Mouse (Mus musculus) retina, postnatal 1 day (tissue): Measurements from ENCODE around the gene H2al1i.
A peak's percentile ranks its signal among the peaks of the same experiment; 100 is the strongest.
"Not testable (repeated sequence)": the region's sequence is repeated elsewhere in the genome, so short reads cannot be mapped to it uniquely, and the experiment has no call there.

Experiments
- DNase-seq: peaks from one replicate; pipeline ENCODE4 v3.0.0-alpha.2; 2012

The H2al1i gene

DNA sequence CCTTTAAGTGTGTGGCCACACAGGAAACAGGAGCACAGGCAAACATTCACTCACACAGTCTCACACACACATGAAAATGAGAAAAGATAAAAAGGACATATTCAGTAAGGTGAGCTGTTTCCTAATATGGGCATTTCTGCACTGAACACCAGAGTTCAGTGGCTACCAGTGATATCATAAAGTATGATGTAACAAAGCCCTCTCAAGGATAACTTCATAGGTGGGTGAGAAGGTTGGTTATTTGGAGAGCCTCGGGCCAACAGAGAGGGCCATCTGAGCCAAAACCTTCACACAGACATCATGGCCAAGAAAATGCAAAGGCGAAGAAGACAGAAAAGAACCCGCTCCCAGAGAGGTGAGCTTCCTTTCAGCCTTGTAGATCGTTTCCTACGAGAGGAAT, at the start of gene H2al1i:
Gene H2al1i, plus strand, starts transcription at position 301 of the 400 bp plus-strand sequence.
- not testable (repeated sequence) for DNase-seq

DNA sequence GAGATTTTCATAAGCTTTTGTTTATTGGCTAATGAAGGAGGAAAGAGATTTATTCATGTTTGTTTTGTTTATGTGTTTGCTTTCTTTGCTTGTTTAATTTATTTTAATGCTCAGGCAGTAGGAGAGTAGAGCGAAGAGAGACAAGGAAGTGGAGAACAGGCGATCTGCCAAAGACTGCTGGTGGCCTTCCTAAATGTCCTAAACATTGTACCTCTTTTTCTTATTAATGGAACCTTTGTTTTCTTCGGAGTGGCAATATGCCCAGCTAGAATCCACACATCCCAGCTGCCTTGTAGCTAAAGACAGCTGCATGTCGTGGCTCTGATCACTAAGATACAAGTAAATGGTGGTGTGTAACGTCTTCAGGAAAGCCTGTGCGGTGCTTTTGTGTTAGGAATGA, 47.4 kb upstream of the H2al1i start:
- no peak for DNase-seq

DNA sequence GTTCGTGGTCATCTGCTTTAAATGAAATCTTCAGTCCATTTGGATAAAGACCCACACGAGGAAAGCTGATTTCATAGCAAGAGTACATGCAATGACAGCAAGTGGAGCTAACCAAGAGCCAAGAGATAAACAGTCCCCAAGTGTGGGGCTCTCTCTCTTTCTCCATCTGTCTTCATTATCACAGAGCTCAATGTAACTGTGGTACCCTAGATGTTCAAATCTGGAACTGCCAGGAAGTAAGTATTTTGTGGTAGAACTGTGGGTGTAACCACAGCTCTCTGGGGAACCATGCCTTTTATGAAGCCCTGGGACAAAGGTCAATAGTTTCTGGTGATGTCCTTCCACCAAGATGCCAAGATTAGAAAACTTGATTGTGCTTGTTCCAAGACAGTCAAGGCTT, 43.7 kb upstream of the H2al1i start:
- DNase-seq, result no peak

DNA sequence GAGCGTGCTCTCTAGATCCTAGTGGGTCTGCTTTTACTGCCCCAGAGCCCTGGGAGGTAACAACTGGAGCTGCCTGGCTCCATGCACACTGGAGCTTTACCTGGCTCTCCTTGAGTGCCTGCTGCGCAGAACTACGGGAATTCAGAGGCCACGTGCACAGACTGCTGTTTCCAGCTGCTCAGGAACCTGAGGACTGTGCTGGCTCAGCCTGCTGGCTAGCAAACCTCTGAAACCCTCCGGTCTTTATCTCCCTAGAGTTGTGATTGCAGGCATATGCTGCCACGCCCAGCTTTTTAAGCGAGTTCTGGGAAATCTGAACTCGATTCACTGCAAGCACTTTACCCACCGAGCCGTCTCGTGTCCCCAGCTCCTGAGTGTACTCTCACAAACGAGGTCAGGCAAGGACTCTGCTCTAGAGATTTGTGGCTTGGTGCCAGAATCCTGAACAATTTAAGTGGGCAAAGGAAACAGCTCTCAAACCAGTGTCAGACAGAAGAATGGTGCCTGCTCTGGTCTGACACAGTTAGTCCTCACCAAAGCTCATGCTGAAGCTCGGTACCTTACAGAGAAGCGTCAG, 36.1 kb upstream of the H2al1i start:
- DNase-seq, result peak; percentile 61

DNA sequence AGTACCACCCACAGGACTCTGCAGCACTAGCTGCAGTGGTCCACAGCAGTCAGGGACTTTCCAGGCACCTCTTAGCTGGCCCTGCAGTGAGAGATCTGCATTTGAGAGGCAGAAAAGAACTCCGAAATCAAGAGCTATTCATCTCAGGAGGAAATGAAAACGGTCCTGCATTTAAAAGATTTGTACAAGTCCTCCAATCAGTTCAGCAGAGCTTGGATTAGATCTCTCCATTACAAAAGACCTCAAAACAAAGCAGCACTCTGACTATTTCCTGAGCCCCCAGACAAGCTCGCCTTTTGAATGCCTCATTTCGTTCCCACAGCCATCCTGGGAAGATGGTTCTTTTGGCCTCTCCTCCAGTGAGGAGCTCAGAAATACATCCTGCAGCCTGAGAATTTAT, 35.2 kb upstream of the H2al1i start:
- DNase-seq, result no peak

DNA sequence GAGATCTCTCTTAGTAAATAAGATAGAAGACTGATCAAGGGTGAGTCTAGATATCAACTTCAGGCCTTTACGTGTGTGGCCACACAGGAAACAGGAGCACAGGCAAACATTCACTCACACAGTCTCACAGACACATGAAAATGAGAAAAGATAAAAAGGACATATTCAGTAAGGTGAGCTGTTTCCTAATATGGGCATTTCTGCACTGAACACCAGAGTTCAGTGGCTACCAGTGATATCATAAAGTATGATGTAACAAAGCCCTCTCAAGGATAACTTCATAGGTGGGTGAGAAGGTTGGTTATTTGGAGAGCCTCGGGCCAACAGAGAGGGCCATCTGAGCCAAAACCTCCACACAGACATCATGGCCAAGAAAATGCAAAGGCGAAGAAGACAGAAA, 25.5 kb upstream of the H2al1i start, which contains the start of gene H2al1a:
Gene H2al1a, plus strand, starts transcription at position 301 of the 400 bp plus-strand sequence.
- not testable (repeated sequence) for DNase-seq

DNA sequence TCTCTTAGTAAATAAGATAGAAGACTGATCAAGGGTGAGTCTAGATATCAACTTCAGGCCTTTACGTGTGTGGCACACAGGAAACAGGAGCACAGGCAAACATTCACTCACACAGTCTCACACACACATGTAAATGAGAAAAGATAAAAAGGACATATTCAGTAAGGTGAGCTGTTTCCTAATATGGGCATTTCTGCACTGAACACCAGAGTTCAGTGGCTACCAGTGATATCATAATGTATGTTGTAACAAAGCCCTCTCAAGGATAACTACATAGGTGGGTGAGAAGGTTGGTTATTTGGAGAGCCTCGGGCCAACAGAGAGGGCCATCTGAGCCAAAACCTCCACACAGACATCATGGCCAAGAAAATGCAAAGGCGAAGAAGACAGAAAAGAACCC, 22.3 kb upstream of the H2al1i start, which contains the start of gene H2al1b:
Gene H2al1b, plus strand, starts transcription at position 301 of the 400 bp plus-strand sequence.
- not testable (repeated sequence) for DNase-seq

DNA sequence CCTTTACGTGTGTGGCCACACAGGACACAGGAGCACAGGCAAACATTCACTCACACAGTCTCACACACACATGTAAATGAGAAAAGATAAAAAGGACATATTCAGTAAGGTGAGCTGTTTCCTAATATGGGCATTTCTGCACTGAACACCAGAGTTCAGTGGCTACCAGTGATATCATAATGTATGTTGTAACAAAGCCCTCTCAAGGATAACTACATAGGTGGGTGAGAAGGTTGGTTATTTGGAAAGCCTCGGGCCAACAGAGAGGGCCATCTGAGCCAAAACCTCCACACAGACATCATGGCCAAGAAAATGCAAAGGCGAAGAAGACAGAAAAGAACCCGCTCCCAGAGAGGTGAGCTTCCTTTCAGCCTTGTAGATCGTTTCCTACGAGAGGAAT, 19.1 kb upstream of the H2al1i start, which contains the start of gene H2al1c:
Gene H2al1c, plus strand, starts transcription at position 301 of the 400 bp plus-strand sequence.
- not testable (repeated sequence) for DNase-seq

DNA sequence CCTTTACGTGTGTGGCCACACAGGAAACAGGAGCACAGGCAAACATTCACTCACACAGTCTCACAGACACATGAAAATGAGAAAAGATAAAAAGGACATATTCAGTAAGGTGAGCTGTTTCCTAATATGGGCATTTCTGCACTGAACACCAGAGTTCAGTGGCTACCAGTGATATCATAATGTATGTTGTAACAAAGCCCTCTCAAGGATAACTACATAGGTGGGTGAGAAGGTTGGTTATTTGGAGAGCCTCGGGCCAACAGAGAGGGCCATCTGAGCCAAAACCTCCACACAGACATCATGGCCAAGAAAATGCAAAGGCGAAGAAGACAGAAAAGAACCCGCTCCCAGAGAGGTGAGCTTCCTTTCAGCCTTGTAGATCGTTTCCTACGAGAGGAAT, 15.9 kb upstream of the H2al1i start, which contains the start of gene H2al1d:
Gene H2al1d, plus strand, starts transcription at position 301 of the 400 bp plus-strand sequence.
- not testable (repeated sequence) for DNase-seq

DNA sequence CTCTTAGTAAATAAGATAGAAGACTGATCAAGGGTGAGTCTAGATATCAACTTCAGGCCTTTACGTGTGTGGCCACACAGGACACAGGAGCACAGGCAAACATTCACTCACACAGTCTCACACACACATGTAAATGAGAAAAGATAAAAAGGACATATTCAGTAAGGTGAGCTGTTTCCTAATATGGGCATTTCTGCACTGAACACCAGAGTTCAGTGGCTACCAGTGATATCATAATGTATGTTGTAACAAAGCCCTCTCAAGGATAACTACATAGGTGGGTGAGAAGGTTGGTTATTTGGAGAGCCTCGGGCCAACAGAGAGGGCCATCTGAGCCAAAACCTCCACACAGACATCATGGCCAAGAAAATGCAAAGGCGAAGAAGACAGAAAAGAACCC, 12.8 kb upstream of the H2al1i start, which contains the start of gene H2al1e:
Gene H2al1e, plus strand, starts transcription at position 301 of the 400 bp plus-strand sequence.
- not testable (repeated sequence) for DNase-seq

DNA sequence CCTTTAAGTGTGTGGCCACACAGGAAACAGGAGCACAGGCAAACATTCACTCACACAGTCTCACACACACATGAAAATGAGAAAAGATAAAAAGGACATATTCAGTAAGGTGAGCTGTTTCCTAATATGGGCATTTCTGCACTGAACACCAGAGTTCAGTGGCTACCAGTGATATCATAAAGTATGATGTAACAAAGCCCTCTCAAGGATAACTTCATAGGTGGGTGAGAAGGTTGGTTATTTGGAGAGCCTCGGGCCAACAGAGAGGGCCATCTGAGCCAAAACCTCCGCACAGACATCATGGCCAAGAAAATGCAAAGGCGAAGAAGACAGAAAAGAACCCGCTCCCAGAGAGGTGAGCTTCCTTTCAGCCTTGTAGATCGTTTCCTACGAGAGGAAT, 9.6 kb upstream of the H2al1i start, which contains the start of gene H2al1f:
Gene H2al1f, plus strand, starts transcription at position 301 of the 400 bp plus-strand sequence.
- DNase-seq, result not testable (repeated sequence)

DNA sequence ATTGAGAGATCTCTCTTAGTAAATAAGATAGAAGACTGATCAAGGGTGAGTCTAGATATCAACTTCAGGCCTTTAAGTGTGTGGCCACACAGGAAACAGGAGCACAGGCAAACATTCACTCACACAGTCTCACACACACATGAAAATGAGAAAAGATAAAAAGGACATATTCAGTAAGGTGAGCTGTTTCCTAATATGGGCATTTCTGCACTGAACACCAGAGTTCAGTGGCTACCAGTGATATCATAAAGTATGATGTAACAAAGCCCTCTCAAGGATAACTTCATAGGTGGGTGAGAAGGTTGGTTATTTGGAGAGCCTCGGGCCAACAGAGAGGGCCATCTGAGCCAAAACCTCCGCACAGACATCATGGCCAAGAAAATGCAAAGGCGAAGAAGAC, 6.5 kb upstream of the H2al1i start, which contains the start of gene H2al1g:
Gene H2al1g, plus strand, starts transcription at position 301 of the 400 bp plus-strand sequence.
- not testable (repeated sequence) for DNase-seq

DNA sequence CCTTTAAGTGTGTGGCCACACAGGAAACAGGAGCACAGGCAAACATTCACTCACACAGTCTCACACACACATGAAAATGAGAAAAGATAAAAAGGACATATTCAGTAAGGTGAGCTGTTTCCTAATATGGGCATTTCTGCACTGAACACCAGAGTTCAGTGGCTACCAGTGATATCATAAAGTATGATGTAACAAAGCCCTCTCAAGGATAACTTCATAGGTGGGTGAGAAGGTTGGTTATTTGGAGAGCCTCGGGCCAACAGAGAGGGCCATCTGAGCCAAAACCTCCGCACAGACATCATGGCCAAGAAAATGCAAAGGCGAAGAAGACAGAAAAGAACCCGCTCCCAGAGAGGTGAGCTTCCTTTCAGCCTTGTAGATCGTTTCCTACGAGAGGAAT, 3.3 kb upstream of the H2al1i start, which contains the start of gene H2al1h:
Gene H2al1h, plus strand, starts transcription at position 301 of the 400 bp plus-strand sequence.
- DNase-seq, result not testable (repeated sequence)

DNA sequence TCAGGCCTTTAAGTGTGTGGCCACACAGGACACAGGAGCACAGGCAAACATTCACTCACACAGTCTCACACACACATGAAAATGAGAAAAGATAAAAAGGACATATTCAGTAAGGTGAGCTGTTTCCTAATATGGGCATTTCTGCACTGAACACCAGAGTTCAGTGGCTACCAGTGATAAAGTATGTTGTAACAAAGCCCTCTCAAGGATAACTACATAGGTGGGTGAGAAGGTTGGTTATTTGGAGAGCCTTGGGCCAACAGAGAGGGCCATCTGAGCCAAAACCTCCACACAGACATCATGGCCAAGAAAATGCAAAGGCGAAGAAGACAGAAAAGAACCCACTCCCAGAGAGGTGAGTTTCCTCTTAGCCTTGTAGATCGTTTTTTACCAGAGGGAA, 3.1 kb downstream of the H2al1i start, which contains the start of gene H2al1j:
Gene H2al1j, plus strand, starts transcription at position 301 of the 400 bp plus-strand sequence.
- not testable (repeated sequence) for DNase-seq

DNA sequence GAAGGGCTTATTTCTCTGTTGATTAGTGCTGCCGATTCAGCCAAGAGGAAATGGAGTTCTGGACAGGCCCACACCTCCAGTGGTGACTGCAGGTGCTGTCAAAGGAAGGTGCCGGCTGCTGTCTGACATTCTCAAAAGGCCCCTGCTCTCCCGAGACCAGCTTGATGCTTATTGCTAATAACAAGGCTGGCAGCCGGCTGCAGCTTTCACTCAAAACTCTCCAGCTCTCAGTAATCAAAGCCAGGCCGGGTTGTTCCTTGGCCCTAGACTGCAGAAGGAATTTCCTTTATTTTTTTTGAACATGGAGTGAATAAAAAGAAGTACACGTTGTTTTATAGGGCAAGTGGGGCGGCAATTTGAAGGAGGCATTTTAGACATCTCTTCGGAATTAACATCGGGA, 21.3 kb downstream of the H2al1i start:
- DNase-seq, result peak; percentile 8

DNA sequence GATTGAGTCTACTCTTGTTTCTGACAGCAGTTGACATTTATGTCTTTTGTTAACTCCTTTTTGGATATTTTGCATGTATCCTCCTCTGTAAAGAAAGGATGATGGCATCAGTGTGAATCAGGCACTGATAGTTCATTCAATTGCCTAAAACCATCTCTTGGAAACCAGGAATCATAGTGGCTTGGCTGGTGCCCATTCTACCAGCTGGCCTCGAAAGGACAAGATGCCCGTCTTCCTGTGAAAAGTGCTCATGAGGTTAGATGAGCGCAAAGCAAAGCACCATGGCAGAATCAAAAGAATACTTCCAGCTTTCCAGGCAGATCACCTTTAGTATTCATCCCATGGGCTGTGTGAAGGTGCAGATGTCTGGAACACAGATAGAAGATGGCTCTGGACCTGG, 22.3 kb downstream of the H2al1i start:
- DNase-seq, result no peak

DNA sequence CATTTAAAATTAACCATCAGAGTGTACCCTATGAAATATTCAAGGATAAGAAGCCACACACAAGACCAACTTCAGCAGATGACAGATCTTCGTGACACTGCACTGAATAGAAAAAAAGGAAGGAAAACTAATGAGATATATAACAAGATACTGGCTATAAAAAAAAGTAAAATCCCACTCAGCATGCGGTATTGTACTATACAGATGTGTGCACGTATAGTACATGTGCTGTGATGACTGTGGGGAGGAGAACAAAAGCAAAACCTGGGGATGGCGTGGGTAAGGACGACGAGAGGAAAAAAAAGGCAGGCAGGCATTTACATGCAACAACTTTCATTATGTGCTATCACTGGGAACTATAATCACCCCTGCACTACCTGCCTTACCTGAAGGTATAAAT, 36.4 kb downstream of the H2al1i start:
- DNase-seq, result no peak

DNA sequence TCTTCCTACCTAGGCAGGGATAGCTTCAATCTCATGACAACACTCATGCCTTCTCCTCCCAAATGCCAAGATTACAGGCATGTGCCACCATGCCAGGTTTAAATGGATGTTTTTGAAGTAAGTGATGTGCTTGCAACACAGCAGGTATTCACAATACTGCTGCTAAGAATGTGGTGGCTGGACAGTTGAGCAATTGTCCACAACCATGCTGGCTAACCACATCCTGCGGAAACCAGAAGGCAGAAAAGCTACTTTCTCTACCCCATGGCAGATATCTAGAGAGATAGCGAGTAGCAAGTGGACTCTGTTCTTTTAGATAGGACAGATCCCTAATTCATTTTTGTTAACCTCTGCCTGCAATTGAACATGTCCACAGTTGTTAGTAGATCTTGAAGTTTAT, 36.8 kb downstream of the H2al1i start:
- no peak for DNase-seq

DNA sequence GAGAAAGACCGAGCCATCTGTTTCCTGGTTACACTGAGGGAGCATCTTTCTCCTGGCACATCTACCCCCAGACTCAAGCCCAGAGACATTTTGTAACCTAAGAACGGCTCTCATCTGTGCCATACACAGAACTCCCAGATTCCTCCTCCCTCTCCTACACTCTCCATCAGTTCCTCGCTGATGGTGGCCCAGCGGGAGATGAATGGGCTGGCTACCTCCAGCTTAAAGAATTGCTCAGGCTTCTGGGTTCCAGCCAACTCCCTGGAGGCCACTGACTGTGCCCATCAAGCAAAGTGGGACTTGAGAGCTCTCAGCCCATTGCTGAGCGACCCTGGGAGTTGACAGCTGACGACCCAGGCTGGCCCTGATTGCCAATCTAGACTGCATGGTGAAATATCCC, 39.4 kb downstream of the H2al1i start:
- peak; percentile 48 for DNase-seq

DNA sequence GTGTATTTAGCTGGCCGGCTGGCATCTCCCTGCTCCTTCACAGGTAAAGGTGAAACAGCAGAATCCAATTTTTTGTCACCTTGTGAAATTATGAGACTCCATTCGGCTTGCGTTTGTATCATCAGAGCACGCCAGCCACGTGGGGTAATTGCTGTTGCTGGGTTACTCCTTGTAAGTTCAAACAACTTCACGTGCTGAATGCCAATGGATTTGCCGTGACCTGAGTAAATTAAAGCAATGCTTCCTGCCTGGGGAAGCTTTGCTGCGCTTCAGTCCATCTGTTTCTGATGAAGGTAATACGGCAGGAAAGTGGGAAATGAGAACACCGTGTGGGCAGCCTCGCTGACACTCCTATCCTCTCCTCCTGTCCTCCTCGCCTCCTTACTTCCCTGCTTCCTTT, 40.7 kb downstream of the H2al1i start:
- DNase-seq, result no peak
